Mouse (Mus musculus): ENCODE results near the gene Nfyb.

Gene Nfyb

GRCm38 (mm10) chr10:82778791-82779549, 15.0 kb upstream of the Nfyb start:
- DNase-seq = peak in 1 of 2 experiments; percentile 10

GRCm38 (mm10) chr10:82777886-82778285, 13.9 kb upstream of the Nfyb start:
- peak; percentile 42 for DNase-seq

- DNase-seq = no peak
Observed at GRCm38 (mm10) chr10:82777075-82777474, 13.1 kb upstream of the Nfyb start.

GRCm38 (mm10) chr10:82774841-82775240, 10.9 kb upstream of the Nfyb start:
- DNase-seq = no peak

GRCm38 (mm10) chr10:82771595-82772170, 7.7 kb upstream of the Nfyb start:
- no peak for DNase-seq

- no peak for DNase-seq
Observed at GRCm38 (mm10) chr10:82770713-82771112, 6.8 kb upstream of the Nfyb start.

- no peak for DNase-seq
Observed at GRCm38 (mm10) chr10:82768901-82769300, 5.0 kb upstream of the Nfyb start.

- peak; percentile 62 to 67 for DNase-seq
Observed at GRCm38 (mm10) chr10:82762756-82763681, 925 bp downstream of the Nfyb start.

GRCm38 (mm10) chr10:82761037-82761811, 2.7 kb downstream of the Nfyb start:
- no peak for DNase-seq

GRCm38 (mm10) chr10:82759706-82760105, 4.2 kb downstream of the Nfyb start:
- no peak for DNase-seq

- no peak for DNase-seq
Observed at GRCm38 (mm10) chr10:82758878-82759277, 5.1 kb downstream of the Nfyb start.

GRCm38 (mm10) chr10:82758368-82758767, 5.6 kb downstream of the Nfyb start:
- DNase-seq = no peak

GRCm38 (mm10) chr10:82757341-82757740, 6.6 kb downstream of the Nfyb start:
- DNase-seq = no peak

- no peak for DNase-seq
Observed at GRCm38 (mm10) chr10:82756466-82756865, 7.5 kb downstream of the Nfyb start.

GRCm38 (mm10) chr10:82755213-82755890, 8.6 kb downstream of the Nfyb start:
- DNase-seq = no peak

GRCm38 (mm10) chr10:82754642-82755041, 9.3 kb downstream of the Nfyb start:
- DNase-seq = no peak

- DNase-seq = no peak
Observed at GRCm38 (mm10) chr10:82752921-82753320, 11.0 kb downstream of the Nfyb start.

GRCm38 (mm10) chr10:82750778-82751177, 13.2 kb downstream of the Nfyb start:
- DNase-seq = no peak

- no peak for DNase-seq
Observed at GRCm38 (mm10) chr10:82746988-82747850, 16.7 kb downstream of the Nfyb start.

- DNase-seq = no peak
Observed at GRCm38 (mm10) chr10:82745301-82745700, 18.6 kb downstream of the Nfyb start.

GRCm38 (mm10) chr10:82744296-82744695, 19.6 kb downstream of the Nfyb start:
- no peak for DNase-seq
